Mouse (Mus musculus): ENCODE measurements around the gene Tnnt2.

DNA sequence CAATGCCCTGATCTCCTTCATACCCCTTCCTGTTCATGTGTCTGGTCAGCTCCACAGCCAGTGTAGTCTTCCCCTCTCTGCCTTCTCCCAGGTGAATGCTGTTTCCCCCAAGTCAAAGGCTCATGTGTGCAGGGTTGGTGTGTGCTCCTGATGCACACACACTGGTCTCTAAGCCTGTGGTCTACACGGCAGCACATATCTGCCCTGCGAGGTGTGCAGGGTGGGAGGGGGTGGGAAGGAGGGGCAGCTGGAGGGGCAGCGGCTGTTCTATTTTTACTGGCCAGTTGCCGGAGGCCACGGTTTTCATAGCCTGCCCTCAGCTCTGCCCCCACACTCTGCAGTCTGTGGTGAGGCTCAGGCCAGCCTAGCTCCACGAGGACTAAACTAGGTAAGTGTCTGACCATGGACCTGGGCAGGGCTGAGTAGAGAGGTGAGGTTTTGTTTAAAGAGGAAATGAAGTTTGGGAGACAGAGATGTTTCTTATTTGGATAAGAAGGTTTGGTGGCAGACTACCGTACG lies 37.0 kb upstream of the Tnnt2 start:
- TF ChIP-seq CTCF (IDR thresholded peaks at IDR 0.05; ENCODE audit: borderline replicate concordance, insufficient read depth, low read length), result no peak
- no peak for TF ChIP-seq POLR2A (IDR thresholded peaks at IDR 0.05; ENCODE audit: low read depth, low read length)
